Mouse (Mus musculus): ENCODE data around the gene Uso1.

Uso1 gene

DNA sequence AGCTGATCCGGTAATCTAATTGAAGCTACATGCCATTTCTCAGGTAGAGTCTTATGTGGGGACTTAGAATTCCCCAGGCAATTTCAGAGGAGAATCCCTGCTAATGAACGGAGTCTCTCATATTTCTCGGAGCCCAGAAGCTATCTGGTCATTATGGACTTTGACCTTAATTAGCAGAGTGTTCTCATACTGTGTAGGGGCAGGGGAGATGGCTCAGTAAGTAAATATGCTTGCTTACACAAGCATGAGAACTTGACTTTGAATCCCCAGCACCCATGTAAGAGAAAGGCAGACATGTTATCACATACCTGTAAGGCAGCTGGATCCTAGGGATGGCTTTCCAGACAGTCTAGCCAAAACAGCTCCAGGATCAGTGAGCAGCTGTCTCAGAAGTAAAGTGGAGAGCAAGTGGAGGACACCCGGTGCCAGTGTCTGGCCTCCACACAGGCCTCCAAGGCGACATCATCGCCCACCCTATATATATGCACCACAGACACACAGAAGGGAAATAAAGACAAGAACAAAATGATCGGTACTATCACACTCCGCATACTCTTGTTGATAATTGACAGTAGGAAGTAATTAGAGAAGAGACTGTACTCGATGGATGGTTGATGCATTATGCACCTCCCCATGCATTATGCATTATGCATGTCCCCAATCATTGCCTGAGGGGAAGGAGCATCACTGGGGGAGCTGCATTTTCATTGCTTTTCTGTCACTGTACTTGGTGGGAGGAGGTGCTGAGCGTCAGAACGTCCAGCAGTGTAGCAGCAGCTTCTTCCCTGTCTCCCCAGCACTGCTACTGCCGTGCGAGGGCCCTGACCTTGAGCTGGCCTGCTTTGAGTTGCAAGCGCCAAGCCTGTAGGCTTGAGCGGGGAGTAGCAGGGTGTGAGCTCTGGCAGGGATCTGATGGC, 59.4 kb downstream of the Uso1 start:
- DNase-seq: peak; percentile 75

DNA sequence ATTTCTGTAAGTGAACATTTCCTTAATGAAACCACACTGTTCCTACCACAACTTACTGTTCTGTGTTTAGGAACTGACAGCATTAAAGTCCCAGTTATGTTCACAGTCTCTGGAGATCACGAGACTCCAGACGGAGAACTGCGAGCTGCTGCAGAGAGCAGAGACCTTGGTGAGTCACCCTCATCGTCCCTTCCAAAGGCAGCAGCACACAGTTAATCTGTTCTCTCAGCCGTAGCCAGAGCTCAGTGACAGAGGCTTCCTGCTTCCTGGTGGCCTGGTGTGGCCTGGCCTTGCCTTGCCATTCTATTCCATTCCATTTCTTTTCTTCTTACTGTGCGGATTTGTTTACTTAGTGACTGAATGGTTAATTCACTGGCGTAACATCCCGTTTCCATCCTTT, 60.5 kb downstream of the Uso1 start:
- peak; percentile 91 for DNase-seq

- DNase-seq: peak; percentile 77
These were observed 66.7 kb downstream of the Uso1 start for GRCm38 (mm10) chr5:92204162-92205036.

- DNase-seq: peak; percentile 86
These were observed 67.4 kb downstream of the Uso1 start for GRCm38 (mm10) chr5:92205184-92205583.

DNA sequence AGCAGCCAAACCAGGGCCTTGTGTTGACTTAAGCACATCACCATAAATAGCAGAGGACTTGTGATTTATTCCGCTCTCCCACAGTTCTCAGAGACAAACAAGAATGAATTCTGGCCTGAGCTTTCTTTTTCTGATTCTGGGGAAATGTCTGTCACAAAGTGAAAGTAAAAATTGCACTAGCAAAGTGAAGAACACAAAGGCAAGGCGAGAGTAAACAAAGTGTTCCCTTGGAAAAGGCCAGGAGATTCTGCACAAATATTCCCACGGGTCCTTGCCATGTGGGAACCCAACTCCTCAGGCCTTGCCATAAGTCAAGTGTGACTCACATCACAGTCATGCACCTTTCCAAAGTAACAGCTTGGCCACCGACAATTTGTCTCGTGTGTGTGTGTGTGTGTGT, 68.0 kb downstream of the Uso1 start:
- DNase-seq: peak; percentile 92

DNA sequence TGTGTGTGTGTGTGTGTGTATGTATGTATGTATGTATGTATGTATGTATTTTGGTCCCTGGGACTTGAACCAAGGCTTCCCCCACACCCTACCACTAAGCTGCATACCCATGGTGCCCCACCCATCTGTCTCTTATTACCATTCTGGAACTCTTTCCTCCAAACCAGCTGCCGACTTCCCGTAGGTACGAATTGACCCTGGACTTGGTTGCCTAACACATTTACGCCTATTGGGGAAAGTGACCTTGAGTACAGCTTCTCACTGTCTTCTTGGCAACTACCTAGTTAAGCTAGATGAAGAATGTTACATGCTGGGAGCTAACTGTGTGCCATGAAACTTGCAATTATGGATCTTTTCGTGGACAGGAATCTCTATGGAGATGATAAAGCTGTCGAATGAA, 68.4 kb downstream of the Uso1 start:
- DNase-seq: peak; percentile 80

DNA sequence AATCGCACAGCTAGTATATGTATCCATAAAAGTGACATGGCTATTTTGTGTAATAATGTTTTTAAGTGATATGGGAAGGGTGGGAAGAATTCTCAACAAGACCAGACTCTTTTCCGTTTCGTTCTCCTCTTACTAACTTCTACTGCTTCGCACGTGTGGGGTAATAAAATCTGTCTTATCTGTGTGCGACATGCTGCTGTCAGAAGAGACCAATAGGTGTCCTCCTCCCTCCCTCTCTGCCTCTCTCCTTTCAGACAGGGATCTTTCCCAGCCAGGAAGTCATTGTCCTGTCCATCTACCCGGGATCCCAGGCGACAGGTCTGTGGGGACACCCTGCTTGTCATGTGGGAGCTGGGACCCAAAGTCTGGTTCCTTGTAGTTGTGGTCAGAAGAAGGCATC, 72.5 kb downstream of the Uso1 start:
- peak; percentile 40 for DNase-seq

DNA sequence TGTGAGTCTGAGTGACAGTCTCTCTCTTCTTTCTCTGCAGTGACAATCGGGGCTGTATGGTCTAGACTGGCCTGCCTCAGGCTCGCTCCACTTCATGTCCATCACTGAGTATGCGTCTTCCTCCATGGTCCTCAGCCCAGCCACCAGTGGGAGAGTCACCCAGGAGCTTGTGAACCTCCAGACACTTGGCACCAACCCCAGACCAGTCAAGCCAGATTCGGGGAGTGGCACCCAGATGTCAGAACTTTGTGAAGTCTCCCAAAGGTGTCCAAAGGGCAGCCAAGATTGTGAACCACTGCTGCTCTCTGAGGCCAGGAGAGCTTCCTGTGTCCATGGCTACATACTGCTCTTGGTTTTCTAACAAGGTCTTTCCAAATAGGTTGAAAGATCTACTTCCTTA, 74.5 kb downstream of the Uso1 start:
- DNase-seq: peak; percentile 79

DNA sequence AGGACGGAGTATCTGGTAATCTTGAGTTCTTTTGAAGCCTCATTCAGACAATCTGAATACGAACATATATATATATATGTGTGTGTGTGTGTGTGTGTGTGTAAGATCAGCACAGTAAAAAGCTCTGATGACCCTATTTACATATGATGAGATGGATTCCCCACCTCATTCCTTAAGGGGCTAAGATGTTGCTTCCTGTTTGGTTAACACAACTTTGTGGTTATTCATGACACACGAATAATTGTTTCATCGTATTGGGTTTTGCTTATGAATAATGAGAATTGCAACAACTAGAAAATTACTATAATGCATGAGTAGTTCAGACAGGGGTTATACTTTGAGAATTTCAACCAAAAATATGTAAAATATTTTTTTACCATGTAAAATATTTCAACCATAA, 77.6 kb downstream of the Uso1 start, which contains the start of gene U90926:
Gene U90926, minus strand, starts transcription at position 101 of the 400 bp plus-strand sequence.
- DNase-seq: no peak

DNA sequence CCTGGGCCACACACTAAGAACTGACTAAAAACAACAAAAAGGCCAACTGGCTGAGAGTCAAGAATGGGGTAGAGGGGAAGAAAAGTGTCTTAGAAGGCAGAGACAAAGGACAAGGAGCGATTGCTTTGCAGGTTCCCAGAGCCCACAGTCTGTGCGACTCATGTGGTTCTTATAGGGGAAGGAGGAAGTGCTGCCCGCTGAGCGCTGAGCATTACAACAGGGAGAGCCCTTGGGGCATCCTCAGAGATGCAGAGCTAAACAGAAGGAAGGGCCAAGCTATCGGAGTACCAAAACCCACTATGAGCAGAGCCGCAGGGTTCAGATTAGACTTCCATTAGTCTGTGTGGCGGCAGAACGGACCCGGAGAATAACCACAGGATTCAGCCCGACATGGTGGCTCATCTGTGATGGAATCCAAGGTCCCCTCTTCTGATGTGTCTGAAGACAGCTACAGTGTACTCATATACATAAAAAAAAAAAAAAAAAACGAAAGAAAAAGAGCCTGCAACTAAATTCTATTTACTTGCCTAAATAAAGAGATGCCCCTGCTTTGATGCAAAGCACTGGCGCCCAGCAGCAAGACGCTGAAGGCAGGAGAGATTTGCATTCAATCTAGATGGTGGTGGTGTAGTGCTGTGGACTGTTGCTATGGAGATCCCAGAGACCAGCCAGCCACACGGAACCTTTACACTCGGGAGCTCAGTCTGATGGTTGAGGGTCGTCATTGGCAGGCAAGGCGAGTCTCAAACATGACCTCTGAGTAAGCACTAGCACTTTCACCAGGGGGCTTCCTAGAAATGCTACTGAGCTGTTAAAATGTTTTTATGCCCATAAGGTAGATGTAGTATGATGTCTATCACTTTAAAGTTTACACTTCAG, 81.4 kb downstream of the Uso1 start:
- peak; percentile 68 for DNase-seq

- DNase-seq: peak; percentile 83
These were observed 82.1 kb downstream of the Uso1 start for GRCm38 (mm10) chr5:92219826-92220225.

DNA sequence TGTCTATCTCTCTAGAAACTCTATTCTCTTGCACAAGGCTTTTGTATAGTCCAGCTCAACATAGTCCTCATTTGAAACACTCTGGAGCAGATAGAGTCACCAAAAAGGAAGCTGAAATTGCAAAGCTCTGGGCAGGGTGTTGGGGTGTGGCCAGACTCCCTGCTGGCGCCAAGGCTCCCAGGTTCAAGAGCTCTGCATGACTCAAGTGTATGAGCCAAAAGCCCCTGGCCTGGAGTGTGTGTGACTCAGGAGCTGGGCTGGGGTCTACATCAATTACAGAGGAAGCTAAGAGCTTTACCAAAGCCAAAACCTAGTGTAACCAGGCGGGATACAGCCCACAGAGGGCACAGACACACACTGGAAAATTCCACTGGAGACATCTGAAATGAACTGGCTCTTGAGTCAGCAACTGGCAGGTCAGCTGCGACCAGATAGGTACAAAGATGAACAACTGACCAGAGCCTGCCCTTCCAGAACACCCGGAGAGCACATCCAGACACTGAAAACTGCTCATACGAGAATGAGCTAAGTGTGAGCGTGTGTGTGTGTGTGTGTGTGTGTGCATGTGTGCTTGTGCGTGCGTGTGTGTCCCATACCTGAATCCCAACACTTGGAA, 82.7 kb downstream of the Uso1 start:
- DNase-seq: peak; percentile 88

DNA sequence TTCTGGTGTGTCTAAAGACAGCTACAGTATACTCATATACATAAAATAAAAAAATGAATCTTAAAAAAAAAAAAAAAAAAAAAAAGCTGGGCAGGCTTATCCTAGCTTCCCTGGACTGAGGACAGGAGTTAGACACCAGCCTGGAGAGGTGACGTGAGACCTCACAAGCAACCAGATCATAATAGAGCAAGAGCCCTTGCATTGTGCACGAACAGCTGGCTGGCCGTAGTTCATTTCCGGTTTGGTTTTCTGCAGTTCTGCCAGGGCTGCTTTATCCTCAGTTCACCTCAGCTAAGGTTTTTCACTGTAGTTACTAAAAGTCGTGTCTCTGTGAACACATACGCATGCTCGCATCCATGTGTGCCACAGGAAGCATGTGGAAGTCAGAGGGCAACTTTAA, 90.0 kb downstream of the Uso1 start:
- DNase-seq: peak; percentile 84

DNA sequence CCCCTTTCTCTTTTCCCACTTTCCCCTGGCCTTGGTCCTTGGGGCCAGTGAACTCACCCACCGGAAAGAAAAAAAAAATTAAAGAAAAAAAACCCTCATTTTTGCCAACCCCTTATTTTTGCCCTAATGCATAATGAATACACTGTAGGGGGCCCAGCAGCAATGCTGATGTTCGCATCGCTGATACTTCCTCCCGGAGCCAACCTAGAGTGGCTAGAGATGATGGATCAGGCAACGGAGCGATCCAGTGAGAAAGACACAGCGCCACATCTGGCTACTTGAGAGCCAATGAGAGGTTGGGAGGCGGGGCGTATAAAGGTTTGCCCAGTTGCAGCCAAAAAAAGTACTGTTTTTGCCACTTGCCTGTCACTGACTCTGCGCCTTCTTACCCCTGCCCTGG, 91.0 kb downstream of the Uso1 start:
- peak; percentile 82 for DNase-seq

DNA sequence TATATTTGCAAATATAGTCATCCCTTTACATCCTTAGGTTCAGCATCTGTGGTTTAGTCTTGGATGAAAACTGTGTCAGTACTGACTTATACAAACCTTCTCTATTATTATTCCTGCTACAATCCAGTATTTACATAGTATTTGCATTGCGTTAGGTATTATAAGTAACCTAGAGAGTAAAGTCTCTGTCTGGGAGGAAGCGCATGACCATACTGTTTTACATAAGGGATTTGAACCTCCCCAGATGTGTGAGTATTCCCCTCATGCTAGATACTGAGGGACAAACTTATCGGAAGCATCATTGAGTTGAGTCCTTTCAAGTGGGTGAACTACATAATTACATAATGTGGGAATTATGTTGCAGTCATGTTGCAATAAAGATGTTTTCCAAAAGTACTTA, 91.8 kb downstream of the Uso1 start:
- peak; percentile 4 for DNase-seq

DNA sequence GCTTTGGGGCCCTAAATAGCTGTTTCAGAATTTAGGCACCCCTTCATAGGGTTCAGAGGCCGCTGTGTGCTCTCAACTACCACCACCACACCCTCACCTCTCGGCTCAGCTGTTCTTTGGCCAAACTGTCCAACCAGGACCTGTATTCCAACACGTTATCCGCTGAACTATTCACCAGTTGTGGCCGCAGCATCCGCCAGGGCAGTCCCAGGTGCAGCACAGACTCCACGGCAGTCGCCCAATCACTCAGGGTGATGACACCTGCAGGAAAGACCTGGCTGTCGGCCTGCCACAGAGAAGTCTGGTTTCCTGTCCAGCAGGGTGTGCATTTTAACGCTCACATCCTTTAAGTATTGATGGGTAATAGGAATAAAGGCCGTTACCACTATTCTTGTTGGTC, 92.6 kb downstream of the Uso1 start:
- DNase-seq: peak; percentile 83

DNA sequence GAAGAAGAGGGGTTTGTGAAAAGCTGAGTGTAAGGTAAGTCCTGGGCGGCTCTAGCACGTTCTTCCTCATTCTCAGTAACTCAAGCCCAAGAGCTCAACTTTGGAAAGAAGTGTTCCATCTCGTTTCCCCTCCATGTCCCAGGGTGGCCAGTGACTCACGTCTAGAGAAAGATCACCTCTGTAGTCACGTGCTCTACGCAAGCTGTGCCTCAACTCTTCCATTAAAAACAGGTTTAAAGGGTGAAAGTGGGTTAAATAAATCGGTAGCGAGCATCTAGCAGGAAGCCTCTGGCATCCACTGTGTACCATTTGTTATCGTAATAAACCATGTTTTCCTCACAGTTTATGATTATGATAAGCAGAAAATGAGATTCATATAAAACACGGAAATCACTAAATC, 94.1 kb downstream of the Uso1 start:
- peak; percentile 46 for DNase-seq

GRCm38 (mm10) chr5:92233366-92233765, 95.6 kb downstream of the Uso1 start:
- peak; percentile 55 for DNase-seq

DNA sequence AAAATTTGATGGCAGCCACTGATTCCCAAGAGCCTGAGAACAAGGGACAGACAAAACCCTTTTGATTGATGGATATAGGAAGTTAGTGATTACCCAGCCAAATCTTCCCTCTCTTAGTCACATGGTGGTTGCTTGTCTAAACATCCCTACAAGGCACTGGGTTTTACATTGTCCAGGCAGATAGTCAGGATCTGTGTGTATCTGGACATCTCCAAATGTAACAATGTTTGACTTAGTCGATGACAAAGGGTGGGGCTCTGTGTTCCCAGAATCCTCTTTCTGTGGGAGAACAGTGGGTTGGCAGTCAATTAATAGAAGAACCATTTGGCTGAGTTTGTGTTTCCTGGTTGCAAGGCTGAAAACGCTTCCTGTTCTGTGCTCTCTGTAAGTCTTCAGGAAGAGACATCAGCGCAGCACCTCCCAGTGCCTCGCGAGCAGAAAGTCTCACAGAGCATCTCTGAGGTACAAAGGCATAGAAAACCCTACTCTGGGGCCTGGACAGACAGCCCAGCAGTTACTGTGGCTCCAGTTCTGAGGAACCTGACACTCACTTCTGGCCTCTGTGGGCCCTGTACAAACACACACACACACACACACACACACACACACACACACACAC, 97.3 kb downstream of the Uso1 start:
- peak; percentile 68 for DNase-seq

DNA sequence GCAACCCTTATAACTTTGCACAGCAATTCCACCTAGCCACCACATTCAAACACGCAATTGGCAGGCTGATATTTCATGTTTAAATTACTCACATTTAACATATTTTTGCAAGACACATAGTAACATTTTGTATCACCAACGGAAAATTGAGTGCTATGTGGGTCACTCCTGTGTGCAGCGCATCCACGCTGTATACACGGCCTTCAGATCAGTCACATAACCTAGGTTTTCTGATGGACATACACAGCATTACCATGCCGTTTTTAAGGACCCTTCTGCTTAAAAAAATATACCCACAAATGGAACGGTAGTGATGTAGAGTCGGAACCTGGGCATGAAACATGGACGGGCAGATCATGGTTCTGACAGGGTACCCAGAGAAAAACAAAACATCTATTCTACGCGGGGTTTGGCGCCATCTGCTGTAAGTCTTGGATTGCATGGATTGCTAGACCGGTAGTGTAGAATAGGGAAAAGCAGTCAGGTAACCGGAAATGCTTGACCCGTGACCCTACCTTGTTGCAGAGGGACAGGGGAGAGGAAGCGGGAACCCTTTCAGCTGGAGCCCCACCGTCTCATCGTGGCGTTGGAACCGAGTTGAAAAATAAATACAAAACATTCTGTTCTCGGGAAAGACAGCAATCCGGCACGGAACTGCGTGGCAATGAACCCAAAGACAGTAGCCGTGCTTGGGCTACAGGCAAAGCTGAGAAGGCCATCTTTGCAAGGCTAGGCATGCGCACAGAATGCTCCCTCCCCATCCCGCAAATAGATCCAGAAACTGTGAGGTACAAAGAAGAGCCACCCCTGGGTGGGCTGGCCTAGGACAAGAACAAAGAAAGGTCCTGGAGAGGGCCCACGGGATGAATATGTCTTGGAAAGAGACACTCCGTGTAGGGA, 101.8 kb downstream of the Uso1 start:
- DNase-seq: no peak

DNA sequence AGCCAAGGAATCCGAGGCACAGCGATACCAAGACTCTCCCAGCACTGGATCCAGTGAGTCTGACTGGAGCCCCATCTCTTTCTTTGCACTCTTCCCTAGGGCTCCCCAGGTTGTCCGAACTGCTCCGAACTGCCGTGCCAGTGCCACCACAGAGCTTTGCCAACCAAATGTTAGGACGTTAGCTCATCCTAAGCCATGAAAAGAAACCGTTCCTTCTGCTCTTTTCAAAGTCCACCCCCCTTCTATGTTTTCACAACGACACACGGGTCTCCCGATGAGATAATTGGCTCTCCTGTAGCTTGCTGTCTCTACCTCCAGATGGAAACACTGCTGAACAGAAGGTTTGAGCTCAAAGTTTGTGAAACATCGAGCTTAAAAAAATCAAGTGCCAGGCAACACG, 103.0 kb downstream of the Uso1 start:
- DNase-seq: no peak
